Mouse (Mus musculus): ENCODE data around the gene Ptpn7. TPM values are rescaled to one million over a fixed set of nuclear protein-coding genes. Genes with fewer than 3 reads are reported as not detected.
A peak's percentile ranks its signal among the peaks of the same experiment; 100 is the strongest.
"Not testable (repeated sequence)": the region's sequence is repeated elsewhere in the genome, so short reads cannot be mapped to it uniquely, and the experiment has no call there.

Ptpn7 gene
- total RNA-seq, 2 experiments from 2014 or later = 0.38 to 1.1 TPM

- DNase-seq = no peak
Measured at GRCm38 (mm10) chr1:135186427-135186826, 53.9 kb downstream of the Ptpn7 start.

- DNase-seq = not testable (repeated sequence)
Measured at GRCm38 (mm10) chr1:135187016-135187415, 54.5 kb downstream of the Ptpn7 start.

- peak; percentile 46 for DNase-seq
Measured at GRCm38 (mm10) chr1:135188197-135188596, 55.7 kb downstream of the Ptpn7 start.

GRCm38 (mm10) chr1:135189186-135189585 is 56.7 kb downstream of the Ptpn7 start:
- no peak for DNase-seq

GRCm38 (mm10) chr1:135194335-135194734 is 61.8 kb downstream of the Ptpn7 start:
- not testable (repeated sequence) for DNase-seq

Other genes with a start within 250 kb of the Ptpn7 start
- gene Ppp1r12b, start 176.8 kb upstream of the Ptpn7 start, total RNA-seq (2021) = 100 to 1,000 TPM; 199 to 221 TPM
- 1 to 10 TPM; 7.2 to 8.8 TPM for gene Ube2t, start 170.1 kb upstream of the Ptpn7 start, total RNA-seq (2021)
- gene Lgr6, start 27.4 kb upstream of the Ptpn7 start, total RNA-seq (2021) = 1 to 10 TPM; 1.2 to 1.6 TPM
- gene Arl8a, start 14.1 kb downstream of the Ptpn7 start, total RNA-seq (2021) = 10 to 100 TPM; 32.3 to 39.9 TPM
- gene Gpr37l1, start 35.0 kb downstream of the Ptpn7 start, total RNA-seq (2021) = 1 to 10 TPM; 2.0 to 2.6 TPM
- under 1 TPM; 0.23 to 0.25 TPM for gene Elf3, start 125.9 kb downstream of the Ptpn7 start, total RNA-seq (2021)
- 10 to 100 TPM; 11.4 to 16.8 TPM for gene Rnpep, start 151.4 kb downstream of the Ptpn7 start, total RNA-seq (2021)
- gene Timm17a, start 181.1 kb downstream of the Ptpn7 start, total RNA-seq (2021) = 100 to 1,000 TPM; 201 to 217 TPM
- gene Lmod1, start 192.1 kb downstream of the Ptpn7 start, total RNA-seq (2021) = 1 to 10 TPM; 2.5 to 3.7 TPM
- 100 to 1,000 TPM; 261 to 295 TPM for gene Shisa4, start 242.5 kb downstream of the Ptpn7 start, total RNA-seq (2021)

Data from gastrocnemius, postnatal 10 days (tissue).